Mouse (Mus musculus) heart, embryonic 14.5 days (tissue): Measurements from ENCODE around the gene Huwe1. TPM values are rescaled to one million over a fixed set of nuclear protein-coding genes. Genes with fewer than 3 reads are reported as not detected.
A peak's percentile ranks its signal among the peaks of the same experiment; 100 is the strongest.

Experiments
- ATAC-seq: fragments of 200-750 bp; cut with Nextera tagmentation; 2 replicates; pipeline ENCODE4 v1.8.0; 2017; ENCODE audit warnings: low read depth, moderate TSS enrichment; ENCODE audit not compliant: insufficient number of reproducible peaks, insufficient read depth, low FRiP score
- H3K27ac ChIP-seq, 2 experiments: fragments of 200-500 bp in 1 of 2; fragments of 300-500 bp in 1 of 2; sonication (generic) in 1 of 2; replicated peaks in 1 of 2; 2 replicates each; pipeline ENCODE4 v1.5.1; 2012 to 2014; ENCODE audit warnings: low read depth in 2 of 2, low read length in 2 of 2, control low read depth in 1 of 2, mild to moderate bottlenecking in 1 of 2, mixed read lengths in 1 of 2; ENCODE audit not compliant: control insufficient read depth in 1 of 2, insufficient read depth in 1 of 2
- H3K27me3 ChIP-seq: fragments of 300-500 bp; sonication (generic); 2 replicates; pipeline ENCODE4 v1.6.1; 2014; ENCODE audit warnings: mild to moderate bottlenecking, low read length, control low read depth; ENCODE audit not compliant: control insufficient read depth, insufficient read depth
- H3K36me3 ChIP-seq: fragments of 300-500 bp; sonication (generic); 2 replicates; pipeline ENCODE4 v1.6.1; 2014; ENCODE audit warnings: mild to moderate bottlenecking, control low read depth, low read length, mixed read lengths; ENCODE audit not compliant: control insufficient read depth, insufficient read depth
- H3K4me1 ChIP-seq, 2 experiments: fragments of 200-500 bp in 1 of 2; fragments of 300-500 bp in 1 of 2; sonication (generic) in 1 of 2; 2 replicates each; pipeline ENCODE4 v1.6.1; 2012 to 2014; ENCODE audit warnings: low read length in 2 of 2, control low read depth in 1 of 2, mixed read lengths in 1 of 2; ENCODE audit not compliant: control insufficient read depth in 2 of 2, insufficient read depth in 2 of 2
- H3K4me2 ChIP-seq: fragments of 300-500 bp; sonication (generic); 2 replicates; pipeline ENCODE4 v1.6.1; 2014; ENCODE audit warnings: mild to moderate bottlenecking, low read length
- H3K4me3 ChIP-seq, 2 experiments: fragments of 200-500 bp in 1 of 2; fragments of 300-500 bp in 1 of 2; sonication (generic) in 1 of 2; 2 replicates each; pipeline ENCODE4 v1.5.1; 2012 to 2014; ENCODE audit warnings: low read length in 2 of 2, mild to moderate bottlenecking in 2 of 2, control low read depth in 1 of 2, low read depth in 1 of 2, moderate library complexity in 1 of 2; ENCODE audit not compliant: control insufficient read depth in 1 of 2, insufficient read depth in 1 of 2
- H3K9ac ChIP-seq: fragments of 300-500 bp; sonication (generic); 2 replicates; pipeline ENCODE4 v1.6.1; 2014; ENCODE audit warnings: mild to moderate bottlenecking, low read length
- H3K9me3 ChIP-seq: fragments of 300-500 bp; sonication (generic); 2 replicates; pipeline ENCODE4 v1.6.1; 2016; ENCODE audit warnings: low read length, control low read depth; ENCODE audit not compliant: control insufficient read depth
- WGBS: fragments of 180-500 bp; shearing (Covaris S2); extraction: QIAGEN DNeasy Blood & Tissue Kit; methylation state at CpG from one replicate; pipeline ENCODE4 v1.1.7; 2014; 5-methylcytosine and 5-hydroxymethylcytosine counted together
- polyA plus RNA-seq: library from polyadenylated mRNA; unstranded; fragments of >200 nt; fragmentation: Nextera tagmentation; extraction: Ambion mirVana; gene quantifications from 2 replicates; pipeline ENCODE4 v1.2.1, GENCODE M21; 2014

The Huwe1 gene
- polyA plus RNA-seq, 1 experiment from 2014 or later: 45.2 TPM

DNA sequence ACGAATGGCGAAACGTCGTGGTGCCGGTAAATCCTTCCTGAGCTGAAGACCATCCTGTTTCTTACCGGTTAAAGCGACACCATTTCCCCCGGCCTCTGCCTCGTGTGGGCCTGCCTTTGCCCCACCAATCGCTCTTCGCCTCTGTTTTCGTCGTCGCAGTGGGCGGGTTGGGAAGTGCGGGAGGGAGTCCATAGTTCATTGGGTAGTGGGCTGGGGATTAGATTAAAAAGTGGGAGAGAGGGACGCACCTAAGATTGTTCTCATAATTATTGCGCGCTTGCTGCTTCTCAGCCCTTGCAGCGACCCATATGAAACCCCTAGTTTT, 3.1 kb downstream of the Huwe1 start:
- H3K4me3 ChIP-seq: peak overlapping the region; percentile 58 to 75
- peak overlapping the region; percentile 96 to 98 for H3K27ac ChIP-seq
- peaks cover 6% of the 10 kb centered on the region; the same call in 1 of the 2 replicates for H3K36me3 ChIP-seq
- H3K4me1 ChIP-seq: no peaks in the 10 kb centered on the region
- H3K9me3 ChIP-seq: no peaks in the 10 kb centered on the region
- peak overlapping the region; percentile 75 for H3K4me2 ChIP-seq
- 17% methylated on average over 20 of the region's 20 CpGs for WGBS
- peak; percentile 41 for ATAC-seq
- no peaks in the 10 kb centered on the region for H3K27me3 ChIP-seq
- H3K9ac ChIP-seq: peak overlapping the region; percentile 80

DNA sequence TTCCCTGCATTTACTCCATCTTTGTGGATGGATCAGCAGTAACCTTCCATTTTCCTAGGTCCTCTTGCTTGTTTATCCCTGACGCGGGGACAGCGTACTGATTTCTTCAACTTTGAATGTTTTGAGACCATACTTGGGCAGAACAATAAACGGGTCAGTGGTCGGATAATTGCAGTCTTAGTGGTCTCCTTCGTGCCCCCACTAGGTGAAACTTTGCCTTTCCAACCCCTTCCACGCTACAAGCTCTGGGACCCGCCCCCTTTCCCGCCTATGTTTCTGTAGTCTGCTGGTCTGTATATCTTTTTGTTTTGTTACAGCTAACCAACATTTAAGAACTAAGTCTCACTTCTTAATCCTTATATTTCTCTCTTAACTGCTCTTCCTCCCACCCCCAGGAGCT, 3.8 kb downstream of the Huwe1 start:
- H3K4me3 ChIP-seq: peak overlapping the region; percentile 58 to 75
- peak overlapping the region; percentile 80 for H3K9ac ChIP-seq
- H3K9me3 ChIP-seq: no peaks in the 10 kb centered on the region
- no peaks in the 10 kb centered on the region for H3K27me3 ChIP-seq
- H3K27ac ChIP-seq: peak overlapping the region; percentile 96 to 98; a peak in 3 of 4 replicates
- H3K4me2 ChIP-seq: peak overlapping the region; percentile 75
- WGBS: 22% methylated on average over 9 of the region's 9 CpGs
- no peak for ATAC-seq
- no peaks in the 10 kb centered on the region for H3K4me1 ChIP-seq
- peaks cover 6% of the 10 kb centered on the region; the same call in 1 of the 2 replicates for H3K36me3 ChIP-seq

DNA sequence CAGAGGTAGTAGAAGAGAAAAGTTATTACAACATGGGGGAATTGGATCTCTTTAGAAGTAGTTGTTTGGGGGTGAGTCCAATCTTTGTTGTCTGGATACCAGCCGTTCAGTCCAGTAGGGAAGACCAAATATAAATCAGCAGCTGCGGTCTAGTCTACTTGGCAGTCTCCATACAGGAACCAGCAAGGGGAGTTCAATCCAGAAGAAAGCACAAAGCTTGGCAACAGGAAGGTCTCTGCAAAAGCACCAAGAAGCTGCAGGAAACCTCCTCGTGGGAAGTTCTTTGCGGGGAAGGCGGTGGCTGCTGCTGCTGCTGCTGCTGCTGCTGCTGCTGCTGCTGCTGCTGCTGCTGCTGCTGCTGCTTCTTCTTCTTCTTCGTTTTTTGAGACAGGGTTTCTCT, 10.9 kb downstream of the Huwe1 start:
- Histone ChIP-seq H3K27me3 (no peaks in the 10 kb centered on the region), H3K4me3 (no peak overlapping the region), H3K27ac (no peak overlapping the region), H3K36me3 (peaks cover 26% of the 10 kb centered on the region), H3K9ac (no peak overlapping the region), H3K4me2 (no peak overlapping the region), H3K4me1 (no peaks in the 10 kb centered on the region), H3K9me3 (no peaks in the 10 kb centered on the region)
- ATAC-seq: no peak
- 76% methylated on average over 6 of the region's 6 CpGs for WGBS

GRCm38 (mm10) chrX:151813656-151814055, 13.0 kb downstream of the Huwe1 start:
- Histone ChIP-seq H3K9ac (no peak overlapping the region), H3K27me3 (no peaks in the 10 kb centered on the region), H3K36me3 (peaks cover 20% of the 10 kb centered on the region), H3K4me3 (no peak overlapping the region), H3K27ac (no peak overlapping the region), H3K4me2 (no peak overlapping the region), H3K9me3 (no peaks in the 10 kb centered on the region), H3K4me1 (no peaks in the 10 kb centered on the region)
- 81% methylated on average over 1 of the region's 1 CpGs for WGBS
- no peak for ATAC-seq

GRCm38 (mm10) chrX:151817712-151818111, 17.1 kb downstream of the Huwe1 start:
- Histone ChIP-seq H3K27me3 (no peaks in the 10 kb centered on the region), H3K4me1 (no peaks in the 10 kb centered on the region), H3K9ac (no peak overlapping the region), H3K4me2 (no peak overlapping the region), H3K27ac (no peak overlapping the region), H3K4me3 (no peak overlapping the region), H3K9me3 (no peaks in the 10 kb centered on the region), H3K36me3 (peaks cover 6% of the 10 kb centered on the region)
- WGBS: 82% methylated on average over 3 of the region's 3 CpGs
- no peak for ATAC-seq

DNA sequence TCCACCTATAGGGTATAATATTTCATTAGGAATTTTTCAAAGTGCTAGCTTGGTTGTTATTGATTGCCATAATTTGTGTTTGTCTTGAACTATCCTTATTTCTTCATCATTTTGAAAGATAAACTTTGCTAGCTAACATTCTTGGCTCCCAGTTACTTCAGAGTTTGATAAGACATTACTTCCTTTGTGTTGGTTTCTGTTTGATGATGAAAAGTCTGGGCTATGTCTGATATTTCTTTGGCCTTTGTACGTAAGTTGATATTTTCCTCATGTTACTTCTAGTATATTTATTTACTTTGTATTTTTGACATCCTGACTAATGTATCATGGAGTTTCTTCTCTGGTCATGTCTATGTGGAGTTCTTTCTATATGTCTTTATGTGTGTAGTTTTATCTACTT, 28.4 kb downstream of the Huwe1 start:
- no peak overlapping the region for H3K27ac ChIP-seq
- no peaks in the 10 kb centered on the region for H3K4me1 ChIP-seq
- 76% methylated on average over 1 of the region's 1 CpGs for WGBS
- H3K4me3 ChIP-seq: no peak overlapping the region
- H3K27me3 ChIP-seq: no peaks in the 10 kb centered on the region
- no peaks in the 10 kb centered on the region for H3K9me3 ChIP-seq
- no peak for ATAC-seq
- no peak overlapping the region for H3K4me2 ChIP-seq
- no peaks in the 10 kb centered on the region for H3K36me3 ChIP-seq
- no peak overlapping the region for H3K9ac ChIP-seq

GRCm38 (mm10) chrX:151831260-151831659, 30.7 kb downstream of the Huwe1 start:
- no peak overlapping the region for H3K4me2 ChIP-seq
- no peak overlapping the region for H3K9ac ChIP-seq
- H3K27ac ChIP-seq: no peak overlapping the region
- no peaks in the 10 kb centered on the region for H3K4me1 ChIP-seq
- no peaks in the 10 kb centered on the region for H3K36me3 ChIP-seq
- no peak for ATAC-seq
- no peak overlapping the region for H3K4me3 ChIP-seq
- no peaks in the 10 kb centered on the region for H3K27me3 ChIP-seq
- no peaks in the 10 kb centered on the region for H3K9me3 ChIP-seq

DNA sequence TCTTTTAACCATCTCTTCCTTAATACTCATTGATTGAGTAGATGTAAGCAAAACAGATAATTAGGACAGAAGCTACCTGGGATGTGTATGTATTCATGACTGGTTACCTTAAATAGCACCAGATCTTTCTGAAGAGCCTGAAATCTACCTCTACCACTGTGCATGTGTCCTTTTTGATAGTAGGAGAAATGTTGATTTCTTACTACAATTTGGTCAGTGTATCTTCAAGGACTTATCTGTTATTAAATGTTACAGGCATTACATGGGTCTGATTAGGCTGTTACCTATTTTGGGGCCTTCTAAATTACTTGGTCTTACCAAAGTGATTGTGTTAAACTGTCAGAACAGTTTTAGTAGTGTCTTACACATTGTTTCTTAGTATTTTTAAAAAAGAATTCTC, 32.4 kb downstream of the Huwe1 start:
- ATAC-seq: no peak

More for the DNA sequence above, 32.4 kb downstream of the Huwe1 start:
- H3K9me3 ChIP-seq: no peaks in the 10 kb centered on the region
- H3K9ac ChIP-seq: no peak overlapping the region
- no peak overlapping the region for H3K27ac ChIP-seq
- H3K4me2 ChIP-seq: no peak overlapping the region
- no peaks in the 10 kb centered on the region for H3K36me3 ChIP-seq
- H3K4me3 ChIP-seq: no peak overlapping the region
- no peaks in the 10 kb centered on the region for H3K4me1 ChIP-seq
- no peaks in the 10 kb centered on the region for H3K27me3 ChIP-seq
